Mouse (Mus musculus) common myeloid progenitor, adult 5-6 weeks (primary cell): ENCODE data around the gene E130208F15Rik. TPM values are rescaled to one million over a fixed set of nuclear protein-coding genes. Genes with fewer than 3 reads are reported as not detected.
A peak's percentile ranks its signal among the peaks of the same experiment; 100 is the strongest.

Source experiments
- ATAC-seq: replicated peaks from 2 replicates; pipeline ENCODE4 v1.8.0; 2016; ENCODE audit warnings: low read depth, mild to moderate bottlenecking, moderate TSS enrichment, inconsistent platforms; ENCODE audit not compliant: poor library complexity, severe bottlenecking
- total RNA-seq: library from RNA; stranded (forward); fragments of 200-1000, 187-1606 nt; gene quantifications from 2 replicates; pipeline ENCODE4 v1.2.3, GENCODE M21; 2017

The E130208F15Rik gene
- 0.96 and 3.3 TPM in 2 replicates for total RNA-seq

DNA sequence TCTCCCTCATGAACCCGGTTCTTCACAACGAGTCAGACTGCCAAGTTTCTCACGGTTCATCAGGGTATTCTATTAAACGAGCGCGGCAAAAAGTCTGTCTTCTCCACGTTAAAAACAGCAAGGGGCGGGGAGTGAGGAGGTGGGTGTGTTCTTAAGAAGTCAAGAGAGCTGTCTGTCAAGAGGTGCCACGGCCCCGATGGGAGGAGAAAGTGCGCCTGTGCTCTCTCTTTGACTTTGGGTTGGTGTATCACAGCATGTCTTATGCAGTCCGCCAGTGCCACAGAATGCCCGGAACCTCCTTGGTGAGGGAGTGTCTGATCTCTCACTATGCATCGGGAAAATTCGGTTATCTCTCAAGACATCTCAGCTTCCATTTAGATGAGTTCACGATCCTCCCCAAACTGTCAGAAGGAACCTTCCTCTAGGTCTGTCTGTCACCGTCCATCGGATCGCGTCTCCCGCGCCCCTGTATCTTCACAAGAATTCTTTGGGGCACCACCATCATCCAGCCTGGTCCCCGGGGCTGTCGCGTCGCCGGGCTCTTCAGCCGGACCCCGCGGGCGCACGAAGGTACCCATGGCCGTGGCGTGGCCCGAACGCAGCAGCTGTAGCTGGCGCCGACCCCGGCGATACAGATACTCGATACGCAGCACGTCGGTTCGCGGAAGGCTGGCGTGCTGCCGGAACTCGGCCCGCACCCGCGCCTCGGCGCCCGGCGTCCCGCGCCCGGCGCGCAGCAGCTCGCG is at the start of gene E130208F15Rik:
Gene E130208F15Rik, plus strand, starts transcription at position 202 of the 746 bp plus-strand sequence.
- ATAC-seq, result peak; percentile 78

DNA sequence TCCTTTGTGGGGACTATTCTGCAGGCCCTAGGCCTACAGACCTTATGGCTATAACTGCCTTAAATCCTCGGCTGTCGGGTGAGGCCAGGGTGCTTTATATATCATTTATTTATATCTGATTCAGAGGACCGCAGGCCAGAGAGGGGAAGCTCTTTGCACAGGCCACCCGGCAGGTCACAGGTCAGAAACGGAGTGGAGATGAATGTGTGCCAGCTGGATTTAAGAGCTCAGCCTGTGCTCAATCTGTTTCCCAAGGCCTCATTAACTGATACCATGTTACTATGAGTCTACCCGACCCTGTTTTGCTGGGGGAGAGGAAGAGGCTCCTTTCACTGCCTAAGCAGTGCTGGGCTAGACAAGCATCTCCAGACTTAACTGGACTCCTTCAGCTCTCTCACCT is 47.2 kb upstream of the E130208F15Rik start:
- no peak for ATAC-seq

GRCm38 (mm10) chr7:30278911-30279310 is 42.6 kb upstream of the E130208F15Rik start:
- ATAC-seq, result no peak

DNA sequence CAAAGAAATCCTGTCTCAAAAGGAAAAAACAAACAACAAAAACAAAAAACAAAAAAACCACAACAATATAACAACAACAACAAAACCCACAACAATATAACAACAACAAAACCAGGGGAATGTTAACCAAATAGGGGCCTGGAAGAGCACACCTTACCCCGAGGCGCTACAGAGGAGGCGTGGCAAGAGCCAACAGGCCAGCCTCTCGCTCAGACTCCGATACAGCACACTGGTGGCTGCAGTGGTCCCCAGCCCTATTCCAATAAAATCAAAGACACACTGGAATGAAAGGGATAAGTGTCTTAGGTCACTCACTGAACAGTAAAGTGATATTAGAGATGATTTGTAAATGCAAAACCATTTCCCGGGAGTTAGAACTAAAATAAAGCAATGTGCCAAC is 42.0 kb upstream of the E130208F15Rik start:
- 0 out of 2 replicates have a peak, but pooled peaks have one; percentile 30 for ATAC-seq

GRCm38 (mm10) chr7:30279951-30280669 is 41.4 kb upstream of the E130208F15Rik start, which contains the start of the genes Thap8 and Wdr62:
Gene Thap8, plus strand, starts transcription at chr7:30280094.
Gene Wdr62, minus strand, starts transcription at chr7:30280419.
- ATAC-seq, result peak; percentile 95

- ATAC-seq, result peak; percentile 59
Observed at GRCm38 (mm10) chr7:30280670-30281138, 40.8 kb upstream of the E130208F15Rik start.

- no peak for ATAC-seq
Observed at GRCm38 (mm10) chr7:30281522-30281921, 40.0 kb upstream of the E130208F15Rik start.

DNA sequence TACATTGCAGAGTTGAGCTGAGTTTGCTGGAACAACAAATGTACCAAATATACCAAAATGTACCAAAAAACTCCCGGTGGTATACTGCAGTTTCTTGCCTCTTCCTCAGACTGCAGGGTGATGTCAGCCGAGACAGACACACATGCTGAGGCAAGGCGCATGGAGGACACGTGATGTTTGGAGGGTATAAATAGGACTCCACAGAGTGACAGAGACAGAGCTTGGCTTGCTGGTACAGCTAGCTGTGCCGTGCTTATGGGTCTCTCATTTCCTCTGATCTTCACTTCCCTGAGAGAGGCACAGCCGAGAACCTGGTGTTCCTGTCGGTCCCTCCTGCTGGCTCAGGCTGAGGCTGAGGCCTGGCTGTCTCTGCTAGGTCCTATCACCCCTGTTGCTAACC is 38.8 kb upstream of the E130208F15Rik start:
- ATAC-seq, result no peak

- ATAC-seq, result no peak
Observed at GRCm38 (mm10) chr7:30286701-30287410, 34.7 kb upstream of the E130208F15Rik start.

- no peak for ATAC-seq
Observed at GRCm38 (mm10) chr7:30288046-30288445, 33.5 kb upstream of the E130208F15Rik start.

GRCm38 (mm10) chr7:30289071-30289713 is 32.3 kb upstream of the E130208F15Rik start:
- ATAC-seq, result no peak

DNA sequence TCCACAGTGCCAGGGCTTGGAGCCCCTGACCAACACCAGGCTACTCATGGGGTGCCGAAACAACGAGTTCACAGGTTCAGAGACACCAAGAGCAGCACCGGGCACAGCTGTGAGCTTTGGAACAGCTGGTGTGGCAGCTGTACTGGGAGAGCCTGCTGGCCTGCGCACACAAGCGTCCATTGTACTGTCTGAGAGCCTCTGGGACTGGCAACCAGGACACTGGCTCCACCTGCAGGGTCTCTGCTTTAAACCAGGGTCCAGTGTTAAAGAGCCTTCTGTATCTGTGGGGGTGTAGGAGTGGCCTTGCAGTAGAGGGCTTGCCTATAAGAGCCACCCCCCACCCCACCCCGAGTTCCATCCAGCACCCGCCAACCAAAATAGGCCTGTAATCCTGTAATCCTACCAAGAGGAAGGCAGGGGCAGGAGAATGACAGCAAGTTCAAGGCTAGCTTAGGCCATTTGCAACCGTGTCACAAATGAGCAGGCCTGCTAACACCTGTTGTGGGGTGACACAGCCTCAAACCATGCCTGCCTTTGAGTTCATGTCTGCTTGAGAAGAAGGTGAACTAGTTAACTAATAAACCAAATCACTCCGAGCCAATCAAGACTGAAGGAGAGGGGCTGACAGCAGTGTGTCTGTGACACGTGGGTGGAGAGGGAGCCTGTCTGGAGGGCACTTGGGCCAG is 31.7 kb upstream of the E130208F15Rik start:
- ATAC-seq, result no peak

GRCm38 (mm10) chr7:30291215-30292131 is 30.1 kb upstream of the E130208F15Rik start, which contains the start of gene Clip3:
Gene Clip3, plus strand, starts transcription at chr7:30291728.
- ATAC-seq, result no peak

DNA sequence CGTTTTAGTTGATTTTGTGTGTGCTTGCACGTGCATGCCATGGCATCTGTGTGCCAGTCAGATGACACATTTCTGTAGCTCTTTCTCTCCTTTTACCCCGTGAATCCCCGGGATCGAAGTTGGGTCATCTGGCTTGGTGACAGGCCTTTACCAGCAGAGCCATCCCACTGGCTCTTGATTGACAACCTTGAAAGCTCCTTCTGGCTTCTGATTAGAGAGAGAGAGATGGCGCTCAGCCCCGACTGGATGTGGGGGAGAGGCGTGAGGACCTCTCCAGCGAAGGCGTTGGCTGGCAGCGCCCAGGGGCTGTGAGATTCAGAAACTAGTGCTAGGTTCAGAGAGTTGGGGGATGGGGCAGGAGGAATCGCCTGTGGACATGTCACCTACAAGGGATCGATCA is 27.7 kb upstream of the E130208F15Rik start:
- no peak for ATAC-seq

DNA sequence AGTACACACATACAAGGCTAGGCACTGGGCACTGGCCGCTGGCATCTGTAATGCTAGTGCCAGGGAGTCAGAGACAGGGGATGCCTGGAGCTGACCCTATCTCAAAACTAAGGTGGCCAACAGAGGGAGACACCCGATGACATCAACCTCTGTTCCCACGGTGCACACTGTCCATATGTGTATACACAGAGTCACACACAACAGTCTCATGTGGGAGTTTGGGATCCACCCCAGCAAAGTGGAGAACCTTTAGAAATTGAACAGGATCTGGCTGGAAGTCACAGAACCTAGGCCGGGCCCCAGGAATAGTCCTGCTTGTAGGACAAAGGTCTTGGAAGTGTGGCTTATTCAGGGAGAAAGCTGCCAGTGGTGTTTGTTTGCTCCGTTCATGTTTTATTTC is 27.2 kb upstream of the E130208F15Rik start:
- no peak for ATAC-seq

DNA sequence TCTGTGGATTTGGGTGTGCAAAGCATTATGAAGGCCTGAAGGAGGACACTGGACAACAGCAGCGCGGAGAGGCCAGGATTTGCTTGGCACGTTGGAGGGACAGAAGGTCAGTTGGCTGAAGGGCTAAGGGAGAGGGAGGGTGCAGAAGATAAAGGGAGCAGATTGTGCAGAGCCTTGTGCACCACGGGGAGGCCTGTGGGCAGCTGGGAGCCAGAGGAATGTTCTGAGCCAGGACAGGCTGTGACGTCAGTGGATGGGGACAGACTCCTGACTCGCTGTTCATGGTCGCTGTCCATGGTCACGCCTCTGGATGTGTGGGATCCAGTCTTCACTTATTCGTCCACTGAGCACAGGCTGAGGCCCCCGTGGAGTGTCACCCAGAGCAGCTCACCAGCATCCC is 26.4 kb upstream of the E130208F15Rik start:
- ATAC-seq, result no peak

DNA sequence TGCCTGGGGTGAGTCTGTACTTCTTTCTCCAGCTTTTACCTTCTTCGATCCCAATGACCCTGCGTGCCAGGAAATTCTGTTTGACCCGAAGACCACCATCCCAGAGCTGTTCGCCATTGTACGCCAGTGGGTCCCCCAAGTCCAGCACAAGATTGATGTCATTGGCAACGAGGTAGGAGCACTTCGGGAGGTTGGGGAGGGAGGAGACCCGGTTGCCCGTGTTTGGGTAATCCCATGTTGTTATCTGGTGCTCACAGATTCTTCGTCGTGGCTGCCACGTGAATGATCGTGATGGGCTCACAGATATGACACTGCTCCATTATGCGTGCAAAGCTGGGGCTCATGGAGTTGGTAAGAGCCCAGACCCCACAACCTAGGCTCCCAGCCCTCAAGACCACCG is 24.7 kb upstream of the E130208F15Rik start:
- ATAC-seq, result no peak

DNA sequence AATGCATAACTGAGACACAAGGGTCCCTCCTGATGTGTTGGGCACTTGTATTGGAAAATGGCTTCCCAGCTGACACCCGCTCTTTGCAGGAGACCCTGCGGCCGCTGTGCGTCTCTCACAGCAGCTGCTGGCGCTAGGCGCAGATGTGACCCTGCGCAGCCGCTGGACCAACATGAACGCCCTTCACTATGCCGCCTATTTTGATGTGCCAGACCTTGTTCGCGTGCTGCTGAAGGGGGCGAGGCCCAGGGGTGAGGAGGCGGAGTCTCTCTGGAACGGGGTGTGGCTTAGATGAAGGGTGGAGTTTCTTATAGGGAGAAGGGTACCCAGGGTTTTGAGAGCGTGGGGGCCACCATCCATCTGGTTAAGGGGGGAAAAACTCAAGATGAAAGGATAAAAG is 24.3 kb upstream of the E130208F15Rik start:
- no peak for ATAC-seq
